Mouse (Mus musculus): Measurements from ENCODE around the gene Cmtm5. TPM values are rescaled to one million over a fixed set of nuclear protein-coding genes. Genes with fewer than 3 reads are reported as not detected.

The Cmtm5 gene
- 3.3 and 4.6 TPM in 2 replicates for polyA plus RNA-seq (2014; fragmentation: Nextera tagmentation; extraction: Ambion mirVana)

- DNase-seq (ENCODE audit: low spot score) (no peak), ATAC-seq (replicated peaks; ENCODE audit: low FRiP score, low TSS enrichment, low read depth) (peak; percentile 32; the same call in 1 of the 2 replicates)
- Histone ChIP-seq H3K9me3 (ENCODE audit: control insufficient read depth, low read length) (no peaks in the 10 kb centered on the region), H3K4me3 (ENCODE audit: low read depth, low read length) (no peak within 1 kb of the TSS), H3K27ac (ENCODE audit: low read depth) (peak within 1 kb of the TSS; percentile 75), H3K9ac (ENCODE audit: low read length) (0 out of 2 replicates have a peak within 1 kb of the TSS, but pooled peaks have one; percentile 11), H3K4me1 (replicated peaks; ENCODE audit: control insufficient read depth, insufficient read depth, low read length) (peaks cover 11% of the 10 kb centered on the region), H3K27me3 (replicated peaks; ENCODE audit: control insufficient read depth, insufficient read depth, low read length) (no peaks in the 10 kb centered on the region), H3K36me3 (ENCODE audit: control insufficient read depth, insufficient read depth, low read length) (no peaks in the 10 kb centered on the region), H3K4me2 (ENCODE audit: low read length) (0 out of 2 replicates have a peak within 1 kb of the TSS, but pooled peaks have one; percentile 4)
- WGBS: 37% methylated on average over 8 of the region's 8 CpGs
Measured at GRCm38 (mm10) chr14:54935904-54936830, at the start of gene Cmtm5. TSS of gene Cmtm5 (plus strand) at chr14:54936261.

- ATAC-seq (replicated peaks; ENCODE audit: low FRiP score, low TSS enrichment, low read depth): no peak
Measured at GRCm38 (mm10) chr14:54892200-54892599, 43.9 kb upstream of the Cmtm5 start, which contains the start of gene Pabpn1. TSS of gene Pabpn1 (plus strand) at chr14:54892500.

GRCm38 (mm10) chr14:54893651-54894181 is 42.3 kb upstream of the Cmtm5 start:
- Histone ChIP-seq H3K4me2 (ENCODE audit: low read length) (peak overlapping the region; percentile 57), H3K27me3 (replicated peaks; ENCODE audit: control insufficient read depth, insufficient read depth, low read length) (no peaks in the 10 kb centered on the region), H3K9ac (ENCODE audit: low read length) (peak overlapping the region; percentile 99), H3K4me1 (replicated peaks; ENCODE audit: control insufficient read depth, insufficient read depth, low read length) (peaks cover 7% of the 10 kb centered on the region), H3K9me3 (ENCODE audit: control insufficient read depth, low read length) (no peaks in the 10 kb centered on the region), H3K4me3 (ENCODE audit: low read depth, low read length) (peak overlapping the region; percentile 65), H3K36me3 (ENCODE audit: control insufficient read depth, insufficient read depth, low read length) (peaks cover 35% of the 10 kb centered on the region), H3K27ac (ENCODE audit: low read depth) (peak overlapping the region; percentile 95)
- ATAC-seq (replicated peaks; ENCODE audit: low FRiP score, low TSS enrichment, low read depth) (peak; percentile 99), DNase-seq (ENCODE audit: low spot score) (peak; percentile 96)
- under 1% methylated on average over 38 of the region's 38 CpGs for WGBS

More at GRCm38 (mm10) chr14:54892200-54892599, 43.9 kb upstream of the Cmtm5 start, which contains the start of gene Pabpn1:
- H3K27ac ChIP-seq (ENCODE audit: low read depth): peak within 1 kb of the TSS; percentile 69
- peak within 1 kb of the TSS; percentile 57 for H3K4me2 ChIP-seq (ENCODE audit: low read length)
- H3K9me3 ChIP-seq (ENCODE audit: control insufficient read depth, low read length): no peaks in the 10 kb centered on the region
- 94% methylated on average over 3 of the region's 3 CpGs for WGBS
- peak within 1 kb of the TSS; percentile 65 for H3K4me3 ChIP-seq (ENCODE audit: low read depth, low read length)
- DNase-seq (ENCODE audit: low spot score): no peak
- H3K4me1 ChIP-seq (replicated peaks; ENCODE audit: control insufficient read depth, insufficient read depth, low read length): peaks cover 7% of the 10 kb centered on the region
- peak within 1 kb of the TSS; percentile 36 for H3K9ac ChIP-seq (ENCODE audit: low read length)
- H3K36me3 ChIP-seq (ENCODE audit: control insufficient read depth, insufficient read depth, low read length): peaks cover 23% of the 10 kb centered on the region
- no peaks in the 10 kb centered on the region for H3K27me3 ChIP-seq (replicated peaks; ENCODE audit: control insufficient read depth, insufficient read depth, low read length)

- H3K9me3 ChIP-seq (ENCODE audit: control insufficient read depth, low read length): no peaks in the 10 kb centered on the region
- H3K4me3 ChIP-seq (ENCODE audit: low read depth, low read length): peak overlapping the region; percentile 65
- peaks cover 7% of the 10 kb centered on the region for H3K4me1 ChIP-seq (replicated peaks; ENCODE audit: control insufficient read depth, insufficient read depth, low read length)
- no peaks in the 10 kb centered on the region for H3K27me3 ChIP-seq (replicated peaks; ENCODE audit: control insufficient read depth, insufficient read depth, low read length)
- under 1% methylated on average over 53 of the region's 54 CpGs for WGBS
- peak overlapping the region; percentile 95 for H3K27ac ChIP-seq (ENCODE audit: low read depth)
- peaks cover 41% of the 10 kb centered on the region for H3K36me3 ChIP-seq (ENCODE audit: control insufficient read depth, insufficient read depth, low read length)
- H3K4me2 ChIP-seq (ENCODE audit: low read length): peak overlapping the region; percentile 69
- peak overlapping the region; percentile 99 for H3K9ac ChIP-seq (ENCODE audit: low read length)
- ATAC-seq (replicated peaks; ENCODE audit: low FRiP score, low TSS enrichment, low read depth) (peak; percentile 50), DNase-seq (ENCODE audit: low spot score) (peak; percentile 80)
Measured at GRCm38 (mm10) chr14:54894296-54895151, 41.5 kb upstream of the Cmtm5 start.

GRCm38 (mm10) chr14:54897445-54897844 is 38.6 kb upstream of the Cmtm5 start:
- DNase-seq (ENCODE audit: low spot score) (no peak), ATAC-seq (replicated peaks; ENCODE audit: low FRiP score, low TSS enrichment, low read depth) (no peak)
- H3K9me3 ChIP-seq (ENCODE audit: control insufficient read depth, low read length): no peaks in the 10 kb centered on the region
- 57% methylated on average over 2 of the region's 2 CpGs for WGBS
- no peak overlapping the region for H3K9ac ChIP-seq (ENCODE audit: low read length)
- H3K4me2 ChIP-seq (ENCODE audit: low read length): no peak overlapping the region
- H3K36me3 ChIP-seq (ENCODE audit: control insufficient read depth, insufficient read depth, low read length): peaks cover 41% of the 10 kb centered on the region
- no peak overlapping the region for H3K27ac ChIP-seq (ENCODE audit: low read depth)
- H3K4me3 ChIP-seq (ENCODE audit: low read depth, low read length): no peak overlapping the region
- peaks cover 7% of the 10 kb centered on the region for H3K4me1 ChIP-seq (replicated peaks; ENCODE audit: control insufficient read depth, insufficient read depth, low read length)
- no peaks in the 10 kb centered on the region for H3K27me3 ChIP-seq (replicated peaks; ENCODE audit: control insufficient read depth, insufficient read depth, low read length)

GRCm38 (mm10) chr14:54900383-54900782 is 35.7 kb upstream of the Cmtm5 start:
- H3K36me3 ChIP-seq (ENCODE audit: control insufficient read depth, insufficient read depth, low read length): peaks cover 46% of the 10 kb centered on the region
- no peak overlapping the region for H3K27ac ChIP-seq (ENCODE audit: low read depth)
- H3K4me1 ChIP-seq (replicated peaks; ENCODE audit: control insufficient read depth, insufficient read depth, low read length): peaks cover 6% of the 10 kb centered on the region
- DNase-seq (ENCODE audit: low spot score) (peak; percentile 76), ATAC-seq (replicated peaks; ENCODE audit: low FRiP score, low TSS enrichment, low read depth) (peak; percentile 66)
- no peak overlapping the region for H3K9ac ChIP-seq (ENCODE audit: low read length)
- H3K4me3 ChIP-seq (ENCODE audit: low read depth, low read length): no peak overlapping the region
- no peaks in the 10 kb centered on the region for H3K27me3 ChIP-seq (replicated peaks; ENCODE audit: control insufficient read depth, insufficient read depth, low read length)
- no peaks in the 10 kb centered on the region for H3K9me3 ChIP-seq (ENCODE audit: control insufficient read depth, low read length)
- whole genome bisulfite sequencing: 0% methylated on average over 3 of the region's 3 CpGs
- H3K4me2 ChIP-seq (ENCODE audit: low read length): no peak overlapping the region

GRCm38 (mm10) chr14:54903641-54904040 is 32.4 kb upstream of the Cmtm5 start:
- WGBS: 93% methylated on average over 4 of the region's 4 CpGs
- no peak for ATAC-seq (replicated peaks; ENCODE audit: low FRiP score, low TSS enrichment, low read depth)
- H3K4me2 ChIP-seq (ENCODE audit: low read length): no peak overlapping the region
- H3K9me3 ChIP-seq (ENCODE audit: control insufficient read depth, low read length): no peaks in the 10 kb centered on the region
- no peak overlapping the region for H3K27ac ChIP-seq (ENCODE audit: low read depth)
- no peak overlapping the region for H3K4me3 ChIP-seq (ENCODE audit: low read depth, low read length)
- peaks cover 36% of the 10 kb centered on the region for H3K36me3 ChIP-seq (ENCODE audit: control insufficient read depth, insufficient read depth, low read length)
- H3K9ac ChIP-seq (ENCODE audit: low read length): no peak overlapping the region
- no peak for DNase-seq (ENCODE audit: low spot score)
- H3K4me1 ChIP-seq (replicated peaks; ENCODE audit: control insufficient read depth, insufficient read depth, low read length): no peaks in the 10 kb centered on the region
- no peaks in the 10 kb centered on the region for H3K27me3 ChIP-seq (replicated peaks; ENCODE audit: control insufficient read depth, insufficient read depth, low read length)

GRCm38 (mm10) chr14:54908682-54909081 is 27.4 kb upstream of the Cmtm5 start:
- 81% methylated on average over 7 of the region's 7 CpGs for WGBS
- H3K36me3 ChIP-seq (ENCODE audit: control insufficient read depth, insufficient read depth, low read length): peaks cover 43% of the 10 kb centered on the region

More at GRCm38 (mm10) chr14:54908682-54909081, 27.4 kb upstream of the Cmtm5 start:
- DNase-seq (ENCODE audit: low spot score): no peak
- H3K9me3 ChIP-seq (ENCODE audit: control insufficient read depth, low read length): no peaks in the 10 kb centered on the region
- H3K27ac ChIP-seq (ENCODE audit: low read depth): no peak overlapping the region
- no peak overlapping the region for H3K4me3 ChIP-seq (ENCODE audit: low read depth, low read length)
- H3K4me1 ChIP-seq (replicated peaks; ENCODE audit: control insufficient read depth, insufficient read depth, low read length): peaks cover 11% of the 10 kb centered on the region
- no peak for ATAC-seq (replicated peaks; ENCODE audit: low FRiP score, low TSS enrichment, low read depth)
- no peak overlapping the region for H3K4me2 ChIP-seq (ENCODE audit: low read length)
- H3K27me3 ChIP-seq (replicated peaks; ENCODE audit: control insufficient read depth, insufficient read depth, low read length): no peaks in the 10 kb centered on the region
- H3K9ac ChIP-seq (ENCODE audit: low read length): no peak overlapping the region
